In the genomic region with DNA sequence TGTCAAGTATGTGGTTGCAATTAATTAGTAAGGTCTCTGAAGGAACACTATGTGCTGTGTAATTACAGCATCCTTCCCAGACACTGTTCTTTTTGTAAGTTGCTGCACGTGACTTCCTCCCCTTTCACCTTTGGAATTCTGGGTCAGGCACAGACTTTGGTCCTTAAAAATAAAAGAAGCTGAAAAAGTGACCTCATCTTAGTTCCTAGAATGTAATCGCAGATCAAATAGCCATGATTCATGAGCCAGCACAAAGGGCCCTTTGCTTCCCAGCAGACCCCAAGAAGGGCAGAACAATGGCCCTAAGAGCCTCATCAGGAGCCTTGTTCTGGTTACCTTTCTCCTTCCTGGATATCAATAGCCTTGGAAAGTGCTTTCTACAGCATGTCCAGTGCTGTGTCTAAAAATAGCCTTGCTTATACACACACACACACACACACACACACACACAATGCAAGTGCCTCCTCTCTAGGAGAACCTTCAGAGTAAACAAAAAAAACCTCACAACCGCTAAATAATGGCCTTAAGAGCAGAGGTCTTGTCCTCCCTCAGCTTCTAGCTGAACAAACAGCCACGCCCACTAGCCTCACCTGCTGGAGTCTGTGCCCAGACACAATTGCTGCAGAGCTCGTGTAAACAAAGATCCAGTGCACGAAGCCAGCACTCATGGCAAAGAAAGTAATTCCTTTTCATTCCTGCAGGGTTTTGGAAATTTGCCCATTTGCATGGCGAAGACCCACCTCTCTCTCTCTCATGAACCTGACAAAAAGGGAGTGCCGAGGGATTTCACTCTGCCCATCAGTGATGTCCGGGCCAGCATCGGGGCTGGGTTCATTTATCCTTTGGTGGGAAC, we compare ENCODE assay signal across 8 mouse cellular contexts.
A peak's percentile ranks its signal among the peaks of the same experiment; 100 is the strongest.
DNase-seq lines count a peak whose midpoint lies in the region; ATAC-seq and TF ChIP-seq lines count a peak whose summit lies in the region.

No protein-coding gene starts in this region.

- no peaks in the 10 kb centered on the region for H3K36me3 ChIP-seq in heart, adult 2 months (ENCODE audit: control insufficient read depth, insufficient read depth, low read length)
- H3K36me3 ChIP-seq in embryonic facial prominence, embryonic 13.5 days, result peaks cover 5% of the 10 kb centered on the region; the same call in 1 of the 2 replicates
- no peaks in the 10 kb centered on the region for H3K36me3 ChIP-seq in hindbrain, embryonic 15.5 days

- H3K79me2 ChIP-seq in heart, adult 2 months (replicated peaks; ENCODE audit: control insufficient read depth, insufficient read depth, low read length), result no peaks in the 10 kb centered on the region

- intact Hi-C loops in heart, adult 2 months (cut with DNase I), result loop anchor here (2.0 kb wide), 2 partner anchors 15 to 25 kb away; no protein-coding TSS in a partner anchor

- no peak overlapping the region for H3K9ac ChIP-seq in heart, adult 2 months (ENCODE audit: low read depth, low read length)
- no peak overlapping the region for H3K9ac ChIP-seq in embryonic facial prominence, embryonic 13.5 days
- no peak overlapping the region for H3K9ac ChIP-seq in hindbrain, embryonic 15.5 days

- no peak for TF ChIP-seq EP300 in heart, adult 2 months (IDR thresholded peaks at IDR 0.05; ENCODE audit: insufficient read depth, low read depth, low read length)

- H3K27me3 ChIP-seq in heart, adult 2 months (ENCODE audit: control insufficient read depth, insufficient read depth, low read length), result no peaks in the 10 kb centered on the region
- H3K27me3 ChIP-seq in embryonic facial prominence, embryonic 13.5 days, result no peaks in the 10 kb centered on the region
- H3K27me3 ChIP-seq in hindbrain, embryonic 15.5 days, result no peaks in the 10 kb centered on the region

- H3K4me1 ChIP-seq in heart, adult 2 months (ENCODE audit: control insufficient read depth, insufficient read depth, low read length), result peaks cover 15% of the 10 kb centered on the region
- peaks cover 18% of the 10 kb centered on the region for H3K4me1 ChIP-seq in embryonic facial prominence, embryonic 13.5 days
- peaks cover 19% of the 10 kb centered on the region for H3K4me1 ChIP-seq in hindbrain, embryonic 15.5 days (replicated peaks)

- peak; percentile 41 for TF ChIP-seq CTCF in heart, adult 2 months (IDR thresholded peaks at IDR 0.05)

- H3K4me3 ChIP-seq in heart, adult 2 months, result no peak overlapping the region
- H3K4me3 ChIP-seq in embryonic facial prominence, embryonic 13.5 days, result no peak overlapping the region
- no peak overlapping the region for H3K4me3 ChIP-seq in hindbrain, embryonic 15.5 days

- peak overlapping the region; percentile 53 for H3K27ac ChIP-seq in heart, adult 2 months
- H3K27ac ChIP-seq in embryonic facial prominence, embryonic 13.5 days, result 0 out of 2 replicates have a peak overlapping the region, but pooled peaks have one; percentile 22
- peak overlapping the region; percentile 23 for H3K27ac ChIP-seq in hindbrain, embryonic 15.5 days (replicated peaks)

- no peaks in the 10 kb centered on the region for H3K9me3 ChIP-seq in embryonic facial prominence, embryonic 13.5 days
- no peaks in the 10 kb centered on the region for H3K9me3 ChIP-seq in hindbrain, embryonic 15.5 days

- WGBS in heart, adult 2 months, result 37% methylated on average over 10 of the region's 10 CpGs
- WGBS in embryonic facial prominence, embryonic 13.5 days, result 37% methylated on average over 10 of the region's 10 CpGs
- 15% methylated on average over 10 of the region's 10 CpGs for WGBS in hindbrain, embryonic 15.5 days

- 0 out of 2 replicates have a peak, but pooled peaks have one; percentile 17 for ATAC-seq in embryonic facial prominence, embryonic 13.5 days (ENCODE audit: insufficient number of reproducible peaks, insufficient read depth, low FRiP score, low TSS enrichment, low read depth)
- ATAC-seq in hindbrain, embryonic 15.5 days (ENCODE audit: low FRiP score, low read depth), result peak; percentile 52; the same call in 1 of the 2 replicates
- no peak for ATAC-seq in megakaryocyte-erythroid progenitor cell, adult 5-6 weeks (replicated peaks; ENCODE audit: low FRiP score, low TSS enrichment, poor library complexity, severe bottlenecking)

- no peak overlapping the region for H3K4me2 ChIP-seq in embryonic facial prominence, embryonic 13.5 days
- H3K4me2 ChIP-seq in hindbrain, embryonic 15.5 days, result no peak overlapping the region

- TF ChIP-seq POLR2A in heart, adult 2 months (IDR thresholded peaks at IDR 0.05; ENCODE audit: insufficient read depth, low read depth, low read length), result no peak

- no peak for DNase-seq in heart, adult 2 months
- no peak for DNase-seq in heart, adult 9 months (ENCODE audit: low spot score in 2 of 2)
- peak; percentile 56 to 67 for DNase-seq in lung, postnatal 4 days
- no peak for DNase-seq in left cerebral cortex, adult 11 months (ENCODE audit: low spot score)
- DNase-seq in cerebellum, adult 11-12 months, result no peak

Comparison
In these comparisons a context has a peak if more than half of its experiments do, and no peak if none do; other contexts are left out.
1. DNase-seq: peak in lung, postnatal 4 days (2 of 2); none in heart, adult 2 months (0 of 2), heart, adult 9 months (0 of 2), left cerebral cortex, adult 11 months (single experiment) and cerebellum, adult 11-12 months (single experiment).
2. Peak in every context shown above with its lines, with median percentiles within 50 percentile points of each other: H3K27ac ChIP-seq.